Mouse (Mus musculus) G1E (cell line): ENCODE measurements around the gene Gm3417.
"Not testable (repeated sequence)": the region's sequence is repeated elsewhere in the genome, so short reads cannot be mapped to it uniquely, and the experiment has no call there.

ENCODE experiments used
- CTCF ChIP-seq: IDR thresholded peaks from 2 replicates; pipeline ENCODE4 v1.5.1; 2012; ENCODE audit warnings: low read depth, low read length, inconsistent platforms, mixed read lengths
- GATA1 ChIP-seq: IDR thresholded peaks from 2 replicates; pipeline ENCODE4 v1.6.1; 2012; ENCODE audit warnings: borderline replicate concordance, low read length, inconsistent platforms, mixed read lengths
- POLR2AphosphoS5 ChIP-seq: IDR thresholded peaks from 2 replicates; pipeline ENCODE4 v1.6.1; 2012; ENCODE audit warnings: low read depth, low read length, inconsistent platforms; ENCODE audit not compliant: insufficient replicate concordance
- TAL1 ChIP-seq: conservative IDR thresholded peaks from 2 replicates; pipeline ENCODE4 v1.6.1; 2012; ENCODE audit warnings: low read depth, low read length, inconsistent platforms, mixed read lengths

- TF ChIP-seq CTCF, GATA1, TAL1, POLR2AphosphoS5: not testable (repeated sequence)
Observed at GRCm38 (mm10) chr17:15025513-15025912, 46.9 kb upstream of the Gm3417 start.
